Mouse (Mus musculus) kidney, adult 8-10 months (tissue): Measurements from ENCODE around the gene Edc4.
A peak's percentile ranks its signal among the peaks of the same experiment; 100 is the strongest.

ENCODE experiments used
- DNase-seq, 2 experiments: peaks; one replicate each; pipeline ENCODE4 v3.0.0; 2022

Edc4 gene

DNA sequence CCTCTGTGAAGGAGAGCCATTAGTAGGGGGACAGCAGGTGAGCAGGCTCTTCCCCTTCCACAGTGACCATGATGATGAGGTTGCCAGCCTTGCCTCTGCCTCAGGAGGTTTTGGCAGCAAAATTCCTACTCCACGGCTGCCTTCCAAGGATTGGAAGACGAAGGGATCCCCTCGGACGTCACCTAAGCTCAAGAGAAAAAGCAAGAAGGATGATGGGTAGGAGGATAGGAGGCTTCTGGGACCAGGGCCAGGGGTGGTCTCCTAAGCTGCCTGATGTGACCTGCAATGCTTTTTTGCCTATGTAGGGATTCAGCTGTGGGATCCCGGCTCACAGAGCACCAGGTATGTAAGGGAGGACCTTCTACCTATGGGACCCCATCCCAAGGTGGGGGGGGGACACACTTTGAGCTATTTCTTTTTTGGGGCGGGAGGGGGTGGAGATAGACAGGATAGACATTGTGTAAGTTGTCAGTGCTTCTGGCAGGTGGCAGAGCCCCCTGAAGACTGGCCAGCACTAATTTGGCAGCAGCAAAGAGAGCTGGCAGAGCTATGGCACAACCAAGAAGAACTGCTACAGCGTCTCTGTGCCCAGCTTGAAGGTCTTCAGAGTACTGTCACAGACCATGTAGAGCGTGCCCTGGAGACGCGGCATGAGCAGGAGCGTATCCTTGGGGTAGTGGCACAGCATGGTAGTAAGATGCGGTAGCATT is 9.2 kb downstream of the Edc4 start:
- no peak for DNase-seq

DNA sequence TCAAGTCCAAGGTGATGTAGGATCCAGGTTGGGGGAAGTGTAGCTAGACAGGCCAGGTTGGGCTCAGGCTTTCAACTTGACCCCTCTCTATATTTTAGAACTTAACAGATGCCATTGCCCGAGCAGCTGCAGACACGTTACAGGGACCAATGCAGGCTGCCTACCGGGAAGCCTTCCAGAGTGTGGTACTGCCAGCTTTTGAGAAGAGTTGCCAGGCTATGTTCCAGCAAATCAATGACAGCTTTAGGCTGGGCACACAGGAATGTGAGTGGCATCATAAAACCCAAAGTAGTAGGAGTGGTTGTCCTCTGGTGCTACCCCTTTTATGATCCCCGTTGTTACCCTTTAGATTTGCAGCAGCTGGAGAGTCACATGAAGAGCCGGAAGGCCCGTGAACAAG is 10.2 kb downstream of the Edc4 start:
- no peak for DNase-seq

DNA sequence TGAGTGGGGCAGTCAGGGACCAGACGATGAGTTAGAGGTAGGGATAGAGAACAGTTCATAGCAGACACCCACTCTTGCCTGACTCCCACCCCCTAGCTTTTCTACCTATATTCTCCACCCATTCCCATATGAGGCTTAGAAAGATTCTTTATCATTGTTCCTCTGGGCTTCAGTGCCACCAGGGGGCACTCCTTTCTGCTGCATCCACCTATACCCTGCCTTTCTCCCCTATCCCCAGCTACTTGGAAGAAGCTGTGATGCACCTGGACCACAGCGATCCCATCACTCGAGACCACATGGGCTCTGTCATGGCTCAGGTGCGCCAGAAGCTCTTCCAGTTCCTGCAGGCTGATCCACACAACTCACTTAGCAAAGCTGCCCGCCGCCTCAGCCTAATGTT is 11.8 kb downstream of the Edc4 start:
- peak in 1 of 2 experiments; percentile 30 for DNase-seq

DNA sequence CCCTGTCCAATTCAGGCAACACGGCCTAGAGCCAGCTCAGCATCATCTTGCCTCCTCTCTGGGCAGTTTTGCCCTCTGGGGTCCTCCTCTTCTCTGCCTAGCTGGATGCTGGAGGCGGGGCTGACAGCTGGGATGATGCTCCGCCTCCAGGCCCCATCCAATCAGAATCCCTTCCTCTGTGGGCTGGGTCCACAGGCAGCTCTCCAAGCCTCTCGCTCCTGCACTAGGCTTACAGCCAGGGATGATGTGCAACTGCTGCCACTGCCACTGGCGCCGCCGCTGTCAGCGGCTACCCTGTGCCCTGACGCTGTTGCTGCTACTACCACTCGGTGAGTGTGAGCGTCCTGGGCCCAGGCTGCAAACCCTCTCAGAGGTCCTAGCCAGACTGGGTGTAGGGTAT is 12.7 kb downstream of the Edc4 start, which contains the start of gene Nrn1l:
TSS of gene Nrn1l (plus strand) at position 229 of the 400 bp plus-strand sequence.
- peak; percentile 72 to 73 for DNase-seq

DNA sequence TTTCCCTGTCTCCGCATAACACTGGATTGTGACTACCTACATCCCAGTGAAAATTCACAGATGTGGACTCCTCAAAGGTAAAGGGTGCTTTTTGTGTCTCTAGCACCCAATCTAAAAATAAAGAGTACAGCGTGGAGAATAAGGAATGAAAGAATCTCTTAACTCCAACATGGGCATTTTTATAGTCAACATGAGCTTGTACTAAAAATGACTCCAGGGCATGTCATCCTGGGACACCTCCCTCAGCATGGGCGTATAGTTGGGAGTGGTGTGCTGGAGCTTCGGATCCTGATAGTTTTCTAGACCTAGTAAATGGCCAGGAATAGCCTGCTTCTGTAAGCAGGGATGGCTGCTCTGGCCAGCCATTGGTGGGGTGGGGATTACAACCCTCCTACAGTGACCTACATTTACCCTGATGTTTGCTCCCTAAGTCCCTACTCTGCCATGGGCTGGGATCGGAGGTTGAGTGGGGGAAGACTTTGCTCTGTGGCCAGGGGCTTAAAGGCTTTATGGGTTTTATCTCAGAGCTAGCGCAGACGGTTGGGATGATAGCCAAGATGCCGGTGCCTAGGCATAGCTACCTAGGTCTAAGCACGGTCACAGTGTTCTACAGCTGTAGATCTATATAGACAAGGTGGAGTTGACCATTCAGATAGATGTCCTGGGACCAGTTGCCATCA is 17.3 kb downstream of the Edc4 start:
- no peak for DNase-seq

DNA sequence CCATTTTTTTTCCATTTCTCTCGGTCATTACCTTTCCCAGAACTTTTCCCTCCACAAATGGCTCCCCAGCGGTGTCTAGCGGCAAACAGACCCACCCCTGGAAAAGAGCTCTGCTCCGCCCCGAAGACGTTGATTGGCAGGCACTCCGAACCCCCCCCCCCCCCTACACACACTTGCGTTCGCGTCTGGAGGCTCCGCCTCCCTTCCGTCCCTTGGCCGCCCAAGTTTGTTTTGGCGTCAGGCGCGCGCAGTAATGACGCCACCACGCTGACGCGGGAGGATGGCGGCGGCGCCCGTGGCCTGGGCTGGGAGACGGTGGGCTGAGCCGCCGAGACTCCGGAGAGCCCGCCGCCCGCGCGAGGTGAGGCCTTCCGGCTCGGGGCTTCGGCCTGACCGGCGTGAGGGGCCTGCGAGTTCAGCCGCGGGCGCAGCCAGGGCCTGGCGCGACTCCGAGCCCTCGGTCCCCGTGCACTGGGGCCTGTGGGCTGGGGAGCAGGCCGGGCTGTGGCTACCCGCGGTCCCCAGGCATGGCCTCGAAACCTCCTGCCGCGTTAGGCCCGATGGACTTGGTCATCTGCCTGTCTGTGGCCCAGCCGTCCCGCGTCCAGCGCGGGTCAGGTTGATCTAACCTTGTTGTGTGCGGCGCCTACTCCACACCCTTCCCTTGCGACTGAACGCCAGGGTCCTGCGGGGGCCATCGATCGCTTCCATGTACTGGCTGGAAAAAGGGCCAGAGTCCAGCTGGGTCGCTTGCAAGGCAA is 19.7 kb downstream of the Edc4 start, which contains the start of gene Pskh1:
TSS of gene Pskh1 (plus strand) at position 262 of the 761 bp plus-strand sequence.
- DNase-seq, result peak; percentile 84 to 91

DNA sequence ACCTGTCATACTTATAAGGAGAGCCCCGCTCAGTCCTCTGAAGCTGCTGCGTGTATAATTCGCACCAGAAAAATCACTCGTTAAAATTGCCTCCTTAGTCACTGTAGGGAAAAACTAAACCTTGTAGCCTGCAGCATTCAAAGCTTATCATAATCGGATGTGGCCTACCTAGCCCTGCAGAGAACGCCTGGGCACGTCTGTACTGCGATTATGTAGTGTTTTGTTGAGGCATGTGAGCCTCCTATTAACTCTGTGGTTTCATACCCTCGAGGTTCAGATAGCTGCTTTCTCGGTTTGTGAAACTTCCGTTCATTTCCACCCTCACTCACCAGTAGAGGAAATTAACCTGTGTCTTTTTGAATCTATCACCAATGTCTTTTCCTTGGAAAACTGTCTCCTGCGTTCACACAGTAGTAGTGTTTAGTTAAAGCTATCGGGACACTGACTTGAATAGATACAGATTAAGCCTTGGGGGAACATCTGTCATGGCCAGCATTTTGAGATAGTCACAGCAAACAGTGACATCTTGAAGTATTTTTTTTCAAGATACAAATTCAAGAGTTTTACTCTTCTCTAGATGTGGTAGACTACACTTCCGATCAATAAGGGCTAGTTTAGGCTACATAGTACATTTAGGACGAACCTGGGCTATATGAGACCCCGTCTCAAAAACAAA is 20.4 kb downstream of the Edc4 start:
- no peak for DNase-seq

DNA sequence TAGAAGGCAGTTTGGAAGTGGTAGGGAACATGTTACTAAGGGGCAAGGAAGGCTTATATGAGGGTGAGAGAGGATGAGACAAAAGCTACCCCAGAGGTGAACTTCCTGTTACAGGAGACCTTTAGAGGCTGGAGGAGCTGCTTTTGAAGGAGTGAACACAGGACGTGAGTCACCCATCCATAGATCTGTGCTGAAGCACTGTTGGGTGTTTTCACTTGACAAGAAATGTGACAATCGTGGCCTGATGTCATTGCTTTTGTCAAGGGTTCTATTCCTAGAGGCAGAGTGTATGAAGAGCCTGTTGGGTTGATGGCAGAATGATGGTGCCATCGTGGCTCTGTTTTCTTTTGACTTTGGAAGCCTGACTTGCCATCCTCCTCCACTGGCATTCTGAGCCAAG is 38.7 kb downstream of the Edc4 start:
- DNase-seq, result no peak

DNA sequence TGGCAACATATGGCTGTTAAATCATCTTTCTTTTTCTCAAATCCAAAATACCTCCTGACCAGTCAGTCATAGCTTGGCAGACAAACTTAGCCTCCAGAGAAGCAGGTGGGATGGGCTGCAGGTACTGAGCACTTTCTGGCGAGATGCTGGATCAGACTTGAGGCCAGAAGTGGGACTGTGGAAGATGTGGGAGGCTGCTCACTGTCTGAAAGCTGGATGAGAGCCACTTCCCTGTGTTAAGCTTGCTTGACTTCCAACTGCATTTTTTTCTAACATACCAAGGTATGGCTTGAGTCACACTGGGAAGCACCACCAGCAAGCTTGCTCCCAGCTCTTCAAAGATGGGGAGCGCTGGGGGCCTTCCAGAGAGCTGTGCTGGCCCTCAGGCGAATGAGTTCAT is 44.4 kb downstream of the Edc4 start:
- no peak for DNase-seq

DNA sequence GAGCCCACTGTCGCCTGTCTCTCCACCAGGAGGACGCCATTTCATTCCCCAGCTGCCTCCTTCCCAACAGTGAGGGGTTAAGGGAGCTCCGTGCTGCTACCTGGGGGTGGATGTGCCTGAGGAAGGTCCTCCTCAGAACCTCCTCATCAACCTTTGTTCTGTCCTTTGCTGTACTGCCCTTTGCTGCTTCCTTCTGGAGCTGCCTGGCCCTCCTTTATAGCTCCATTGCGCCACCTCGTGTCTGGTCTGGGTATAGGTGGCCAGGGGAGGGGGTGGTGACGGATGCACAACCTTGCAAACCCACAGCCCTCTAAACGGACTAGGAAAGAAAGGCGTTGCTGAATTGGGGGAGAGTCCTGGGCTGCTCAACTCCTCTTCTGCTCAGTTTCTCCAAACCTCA is 49.9 kb downstream of the Edc4 start:
- DNase-seq, result peak; percentile 56 to 82

DNA sequence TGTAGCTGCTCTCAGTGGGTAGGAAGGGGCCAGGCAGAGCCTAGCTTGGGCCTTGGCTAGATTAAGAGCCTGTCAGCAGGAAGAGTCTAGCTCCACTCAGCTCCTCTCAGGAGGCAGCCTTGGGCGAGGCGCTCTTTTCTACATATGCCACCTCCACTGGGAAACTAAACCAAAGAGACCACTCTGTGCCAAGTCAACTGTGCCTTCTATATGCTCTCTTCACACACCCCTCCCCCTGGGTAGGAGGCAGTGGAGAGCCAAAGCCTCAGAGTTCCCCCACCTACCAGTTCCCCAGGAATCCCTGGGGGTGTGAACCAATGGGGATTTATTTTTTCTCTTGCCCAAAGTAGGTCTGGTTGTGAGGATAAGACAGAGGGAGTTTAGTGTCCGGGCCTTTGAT is 50.6 kb downstream of the Edc4 start:
- no peak for DNase-seq

DNA sequence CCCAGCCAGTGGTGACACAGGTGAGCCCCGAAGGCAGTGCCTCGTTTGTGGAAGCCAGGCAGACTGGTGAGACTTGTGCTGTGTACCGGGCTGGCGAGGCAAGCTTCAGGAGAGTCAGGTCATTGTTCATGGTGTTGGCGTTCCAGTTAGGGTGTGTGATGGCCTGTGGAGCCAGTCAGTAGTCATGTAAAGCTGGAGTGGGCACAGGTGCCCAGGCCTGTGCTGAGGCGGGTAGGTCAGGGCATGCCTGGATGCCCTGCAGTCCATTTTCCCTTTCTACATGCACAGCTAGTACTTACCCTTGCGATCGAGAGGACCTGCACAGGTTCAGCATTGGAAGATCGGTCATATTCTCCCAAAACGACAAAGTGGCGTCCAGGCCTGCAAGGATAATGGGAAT is 51.8 kb downstream of the Edc4 start:
- DNase-seq, result no peak

DNA sequence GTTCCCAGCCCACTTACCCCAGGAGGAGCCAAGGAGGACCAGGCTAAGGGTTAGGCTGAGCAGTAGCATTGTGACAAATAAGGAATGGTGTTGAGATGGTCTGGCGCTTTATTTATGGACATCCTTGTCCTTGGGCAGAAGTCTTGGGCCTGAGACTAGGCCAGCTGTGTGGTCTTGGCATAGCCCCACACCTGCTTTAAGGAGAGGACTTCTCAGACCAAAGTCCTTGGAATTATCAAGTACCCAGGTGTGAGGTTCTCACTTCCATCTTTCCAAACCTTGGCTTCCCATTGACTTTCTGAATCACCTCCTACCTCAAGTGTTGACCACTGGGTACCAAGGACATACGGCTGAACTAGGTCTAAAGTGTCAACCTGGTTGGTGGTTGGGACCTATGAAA is 53.1 kb downstream of the Edc4 start, which contains the start of gene Ctrl:
TSS of gene Ctrl (minus strand) at position 101 of the 400 bp plus-strand sequence.
- no peak for DNase-seq

DNA sequence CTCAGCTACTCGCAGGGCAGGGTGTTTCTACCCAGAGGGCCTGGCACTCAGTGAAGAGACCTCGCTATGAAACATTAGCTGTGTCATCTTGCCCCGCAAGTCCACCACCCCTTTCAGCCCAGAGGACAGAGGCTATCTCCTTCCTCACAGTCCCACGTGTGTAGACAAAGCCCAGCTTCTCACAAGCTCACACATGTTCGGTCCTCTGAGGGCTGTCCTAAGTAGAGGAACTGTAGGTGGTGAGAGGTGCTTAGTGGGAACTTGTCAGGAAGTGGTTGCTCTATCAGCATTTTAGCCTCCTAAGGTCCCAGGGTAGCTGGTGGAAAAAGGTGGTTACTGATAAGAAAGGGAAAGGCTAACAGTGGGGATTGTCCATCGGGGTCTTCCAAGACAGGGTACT is 54.4 kb downstream of the Edc4 start:
- DNase-seq, result no peak

DNA sequence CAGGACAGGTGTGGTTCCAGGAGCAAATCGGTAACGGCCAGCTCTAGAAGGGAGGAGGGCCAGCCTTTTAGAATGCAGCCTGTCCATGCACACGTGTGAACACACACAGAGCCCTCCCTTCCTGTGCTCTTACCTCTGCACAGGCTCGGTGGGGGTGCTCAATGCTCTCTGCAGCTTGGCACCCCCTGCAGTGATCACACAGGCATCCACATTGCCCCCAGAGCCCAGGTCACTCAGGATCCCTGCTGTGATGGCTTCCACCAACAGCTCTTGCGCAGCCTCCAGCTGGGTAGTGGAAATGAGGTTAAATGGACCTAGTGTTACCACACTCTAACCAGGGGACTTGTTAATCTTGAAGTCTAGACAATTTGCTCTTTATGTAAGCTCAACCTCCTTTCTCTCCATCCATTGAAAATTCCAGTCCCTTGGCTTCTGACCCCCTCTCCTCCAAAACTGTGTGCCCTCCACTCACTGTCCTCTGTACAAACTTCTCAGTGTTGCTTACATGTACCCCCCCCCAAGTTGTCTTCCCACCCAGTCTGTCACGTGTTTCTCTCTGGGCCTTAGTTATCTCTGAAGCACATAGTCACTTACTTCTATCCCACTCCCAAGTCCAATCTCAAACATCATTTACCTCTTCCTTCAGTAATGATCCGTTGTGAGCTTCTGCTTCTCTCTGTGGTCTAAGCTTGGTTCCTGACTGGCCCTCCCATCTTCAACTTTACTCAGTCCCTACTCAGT is 55.4 kb downstream of the Edc4 start:
- no peak for DNase-seq

DNA sequence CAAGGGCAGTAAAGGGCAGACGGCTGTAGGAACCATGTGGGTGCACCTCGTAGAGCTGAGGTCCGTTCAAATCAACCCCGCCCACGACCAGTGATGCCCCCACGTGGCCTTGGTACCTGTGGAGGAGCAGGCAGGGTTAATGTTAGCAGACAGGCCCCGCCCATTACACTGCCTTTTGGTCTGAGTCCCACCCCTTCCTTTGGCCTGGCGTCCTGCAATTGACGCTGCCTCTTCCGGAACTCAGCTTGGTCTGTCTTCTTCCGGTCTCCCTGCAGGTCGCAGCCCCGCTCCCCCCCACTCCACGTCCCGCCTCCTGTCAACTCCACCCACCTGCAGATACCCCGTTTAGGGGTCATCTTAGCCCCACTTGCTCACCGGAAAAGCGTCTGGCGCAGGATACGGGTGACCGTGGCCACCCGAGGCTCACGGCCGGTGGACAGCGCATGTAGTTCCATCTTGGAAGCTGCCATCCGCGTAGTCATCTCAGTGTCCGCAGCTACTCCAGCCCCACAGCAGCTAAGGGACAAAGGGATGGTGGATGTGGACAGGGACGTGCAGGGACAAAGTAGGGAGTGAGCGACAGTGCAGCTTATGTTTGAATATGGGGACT is 56.3 kb downstream of the Edc4 start:
- peak; percentile 94 to 95 for DNase-seq

DNA sequence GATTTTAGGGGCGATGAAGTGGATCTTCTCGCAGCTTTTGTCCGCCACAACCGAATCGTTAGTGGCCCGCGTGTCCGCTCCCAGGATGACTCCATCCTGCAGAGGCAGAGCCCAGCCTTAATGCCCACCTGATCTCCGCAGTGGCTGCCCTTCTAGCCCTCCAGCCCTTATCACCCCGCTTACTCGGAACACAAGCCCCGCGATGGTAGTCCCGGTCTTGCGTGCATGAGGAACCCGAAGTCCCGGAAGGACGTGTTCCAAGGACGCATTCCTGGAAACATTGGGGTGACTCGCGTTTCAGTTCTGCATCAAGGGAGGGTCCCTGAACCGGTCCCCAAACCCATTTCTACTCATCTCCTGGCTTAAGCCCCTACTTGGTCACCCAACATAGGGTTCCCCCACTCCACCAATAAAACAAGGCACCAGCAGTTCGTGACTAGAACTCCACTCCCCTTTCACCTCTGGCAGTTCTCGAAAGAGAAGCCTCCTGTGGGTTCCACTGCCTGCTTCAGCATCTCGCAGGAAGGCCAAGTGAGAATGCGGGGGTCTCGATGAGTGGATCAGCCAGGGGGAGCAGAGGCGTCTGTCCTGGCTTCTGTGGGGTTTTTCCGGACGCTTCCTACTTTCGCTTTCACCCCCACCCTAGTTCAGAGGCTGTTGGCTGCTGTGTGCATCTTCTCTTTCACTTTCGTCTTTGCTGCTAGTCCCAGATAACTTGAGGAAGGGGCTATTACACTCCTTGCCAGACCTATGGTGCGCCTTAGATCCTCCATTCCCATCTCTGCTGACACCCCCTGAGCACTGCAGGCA is 57.0 kb downstream of the Edc4 start:
- DNase-seq, result peak in 1 of 2 experiments; percentile 45

DNA sequence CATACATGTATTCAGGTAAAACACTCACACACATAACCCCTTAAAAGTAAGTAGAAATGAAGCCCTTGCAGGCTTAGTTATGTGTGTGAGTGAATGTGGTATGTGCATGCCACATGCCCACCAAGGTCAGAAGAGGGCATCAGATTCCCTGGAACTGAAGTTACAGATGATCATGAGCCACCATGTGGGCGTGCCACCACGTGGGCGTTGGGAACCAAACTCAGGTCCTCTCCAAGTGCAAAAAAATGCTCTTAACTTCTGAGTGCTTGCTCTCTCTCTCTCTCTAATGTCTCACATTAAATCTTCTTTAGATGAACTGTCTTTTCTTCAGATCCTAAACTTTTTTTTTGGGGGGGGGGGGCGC is 57.6 kb downstream of the Edc4 start, which contains the start of gene Psmb10:
TSS of gene Psmb10 (minus strand) at position 139 of the 364 bp plus-strand sequence.
- peak in 1 of 2 experiments; percentile 39 for DNase-seq

DNA sequence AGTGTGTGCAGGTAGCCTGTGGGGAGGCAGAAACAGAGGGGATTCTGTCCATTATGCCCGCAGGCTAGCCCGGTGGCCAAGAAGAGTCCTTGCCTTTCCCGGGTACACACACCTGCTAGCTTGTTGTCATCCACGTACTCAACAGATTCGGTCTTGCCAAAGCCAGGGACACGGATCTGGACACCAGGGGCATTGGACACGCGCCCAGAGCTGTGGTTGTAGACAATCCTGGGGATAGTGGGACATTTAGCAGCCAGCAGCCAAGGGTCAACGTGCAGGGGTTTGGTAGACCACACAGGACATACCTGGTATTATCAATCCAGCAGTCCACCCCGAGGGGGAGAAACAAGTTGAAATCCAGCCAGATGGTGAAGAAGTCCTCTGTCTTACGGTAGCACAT is 61.3 kb downstream of the Edc4 start:
- no peak for DNase-seq

DNA sequence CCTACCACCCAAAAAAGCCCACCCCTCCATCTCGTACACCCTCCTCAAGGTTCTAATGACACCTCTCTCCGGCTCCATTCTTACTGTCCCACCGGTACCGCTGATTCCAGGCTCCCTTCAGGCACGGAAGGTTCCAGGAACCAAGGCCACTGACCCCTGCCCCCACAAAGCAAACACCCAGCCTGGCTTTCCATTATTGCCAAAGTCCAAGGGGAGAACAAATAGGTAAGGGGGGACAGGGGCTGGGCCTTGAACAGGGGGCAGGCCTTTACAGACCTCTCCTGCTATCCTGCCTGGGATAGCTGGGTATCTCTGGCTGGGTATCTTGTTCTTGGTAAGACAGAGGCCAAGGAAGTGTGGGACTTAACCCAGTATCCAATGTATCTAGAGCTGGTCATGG is 61.9 kb downstream of the Edc4 start:
- DNase-seq, result no peak

DNA sequence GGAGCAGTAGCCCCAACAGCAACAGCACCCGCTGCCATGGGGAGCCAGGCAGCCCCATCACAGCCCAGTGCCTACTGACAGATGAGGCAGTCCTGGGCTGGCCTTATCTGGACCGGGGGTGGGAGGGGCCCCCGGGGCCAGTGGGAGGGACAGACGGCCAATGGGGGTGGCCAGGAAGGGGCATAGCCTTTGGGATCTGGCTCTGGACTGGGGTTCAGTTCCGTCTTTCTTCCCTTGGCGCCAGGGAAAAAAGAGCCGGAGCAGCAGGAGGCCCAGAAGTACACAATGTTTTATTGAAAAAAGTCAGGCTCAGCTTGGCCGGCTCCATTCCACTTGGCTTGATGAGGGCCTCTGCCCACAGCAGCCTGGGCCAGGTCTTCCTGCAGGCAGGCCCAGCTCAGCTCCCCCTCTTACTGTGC is 62.6 kb downstream of the Edc4 start, which contains the start of gene Lcat:
TSS of gene Lcat (minus strand) at position 62 of the 419 bp plus-strand sequence.
- no peak for DNase-seq
